Mouse (Mus musculus) gastrocnemius, postnatal 36 days (tissue): ENCODE results near the gene Dst. TPM values are rescaled to one million over a fixed set of nuclear protein-coding genes. Genes with fewer than 3 reads are reported as not detected.

Experiments
- DNase-seq, 2 experiments: peaks; one replicate each; pipeline ENCODE4 v3.0.0; 2022
- intact Hi-C: fragments of 180-260 bp; cut with DNase I; formaldehyde crosslinking; loops from one replicate; pipeline ENCODE4 v1.15.1; 2025
- total RNA-seq, 2 experiments: library from RNA; stranded (reverse); gene quantifications; 2 replicates each; pipeline ENCODE4 v1.2.3; 2021

The Dst gene
- total RNA-seq, 2 experiments from 2014 or later, result 215 to 242 TPM

- intact Hi-C loops, result no loop called here
- peak; percentile 37 to 64 for DNase-seq
Observed at GRCm38 (mm10) chr1:34120066-34120465, 212.0 kb downstream of the Dst start.

DNA sequence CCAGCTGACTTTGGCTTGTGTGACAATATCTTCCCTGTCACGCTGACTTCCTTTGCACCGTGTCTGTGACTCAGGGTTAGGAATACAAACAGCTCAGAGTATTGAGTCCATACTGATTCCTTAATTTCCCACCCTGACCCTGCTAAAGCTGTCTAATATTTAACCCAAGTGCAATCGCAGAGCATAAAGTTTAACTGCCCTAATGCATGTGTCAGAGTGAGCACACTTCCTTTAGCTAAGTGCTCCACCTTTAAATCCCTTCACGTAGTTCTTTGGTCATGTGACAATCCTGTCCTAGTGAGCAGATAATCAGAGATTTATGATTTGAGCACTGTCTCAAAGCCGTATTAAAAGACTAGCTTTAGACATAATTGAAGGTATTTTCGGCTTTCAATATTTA, 212.6 kb downstream of the Dst start:
- intact Hi-C loops, result no loop called here
- no peak for DNase-seq

DNA sequence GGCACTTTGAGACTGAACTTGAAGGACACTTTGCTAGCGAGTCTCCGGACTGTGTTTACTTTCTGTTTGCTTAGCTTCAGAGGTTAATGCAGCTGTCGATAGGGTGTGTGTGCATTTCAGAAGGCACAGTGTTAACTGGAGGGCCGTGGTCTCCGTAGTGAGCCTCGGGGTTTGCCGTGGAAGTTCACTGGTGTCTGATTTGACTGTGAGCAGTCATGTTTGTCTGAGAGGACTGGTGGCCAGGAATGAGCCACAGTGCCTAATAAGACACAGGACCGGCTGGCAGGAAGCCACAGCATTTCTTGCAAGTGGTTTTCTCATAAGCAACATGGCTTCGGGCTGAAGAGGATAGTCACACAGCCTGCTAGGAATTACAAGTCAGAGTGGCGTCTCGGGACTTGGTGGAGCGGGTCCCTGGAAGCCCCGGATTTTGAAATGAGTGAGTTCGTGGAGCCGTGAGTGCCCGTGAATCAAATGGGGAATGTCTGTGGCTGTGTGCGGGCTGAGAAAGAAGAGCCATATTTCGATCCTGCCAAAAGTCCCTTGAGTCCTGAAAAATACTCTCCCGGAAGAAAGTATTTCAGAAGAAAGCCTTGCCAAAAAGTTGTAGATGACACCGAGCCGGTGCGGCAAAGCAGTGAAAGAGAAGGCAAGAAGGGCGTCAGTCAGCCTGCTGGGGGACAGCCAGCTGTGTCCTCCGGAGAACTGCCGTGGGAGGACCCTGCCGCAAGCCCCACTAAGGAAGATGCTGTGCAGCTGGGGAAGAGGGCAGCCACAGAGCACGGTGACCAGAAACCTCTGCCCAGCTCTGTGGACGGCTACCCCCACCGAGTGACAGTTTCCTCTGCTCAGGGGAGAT, 213.4 kb downstream of the Dst start:
- intact Hi-C loops, result no loop called here
- peak; percentile 83 to 85 for DNase-seq

DNA sequence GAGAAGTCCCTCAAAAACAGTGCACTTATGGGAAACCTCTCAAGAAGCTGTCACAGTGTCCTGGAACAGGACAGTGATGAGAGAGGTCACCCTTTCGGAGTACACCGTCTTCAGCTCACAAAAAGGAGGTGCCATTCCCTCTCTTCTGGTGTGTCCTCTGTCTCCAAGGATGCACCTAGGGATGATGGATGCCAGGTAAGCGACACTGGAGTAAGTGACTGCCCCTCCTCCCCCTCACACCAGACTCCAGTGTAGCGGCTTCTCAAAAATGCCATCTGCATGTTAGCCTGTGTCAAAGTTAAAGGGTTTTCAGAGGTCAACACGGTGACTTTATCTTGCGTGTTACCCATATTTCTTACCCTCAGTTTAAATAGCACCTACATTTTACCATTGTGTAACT, 214.2 kb downstream of the Dst start:
- intact Hi-C loops, result no loop called here
- no peak for DNase-seq

- DNase-seq, result no peak
- intact Hi-C loops, result no loop called here
Observed at GRCm38 (mm10) chr1:34122905-34123304, 214.9 kb downstream of the Dst start.

DNA sequence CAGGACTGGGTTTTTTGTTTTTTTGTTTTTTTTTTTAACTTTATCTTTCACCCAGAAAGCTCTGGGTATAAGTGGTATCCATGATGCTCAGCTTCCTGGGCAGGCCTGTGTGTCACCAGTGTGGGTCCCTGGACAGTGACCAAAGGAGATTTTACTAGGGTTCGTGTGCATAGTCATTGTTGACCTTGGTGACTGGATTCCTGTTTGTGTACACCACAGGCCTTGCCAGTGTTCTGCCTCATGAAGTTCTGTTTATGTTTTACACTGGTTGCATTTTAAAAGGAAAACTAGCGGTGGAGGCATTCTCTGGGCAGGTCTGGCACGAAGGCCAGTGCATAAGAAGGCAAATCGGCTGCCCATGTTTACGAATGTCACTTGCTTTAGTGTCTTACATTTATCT, 215.3 kb downstream of the Dst start:
- intact Hi-C loops, result no loop called here
- no peak for DNase-seq

DNA sequence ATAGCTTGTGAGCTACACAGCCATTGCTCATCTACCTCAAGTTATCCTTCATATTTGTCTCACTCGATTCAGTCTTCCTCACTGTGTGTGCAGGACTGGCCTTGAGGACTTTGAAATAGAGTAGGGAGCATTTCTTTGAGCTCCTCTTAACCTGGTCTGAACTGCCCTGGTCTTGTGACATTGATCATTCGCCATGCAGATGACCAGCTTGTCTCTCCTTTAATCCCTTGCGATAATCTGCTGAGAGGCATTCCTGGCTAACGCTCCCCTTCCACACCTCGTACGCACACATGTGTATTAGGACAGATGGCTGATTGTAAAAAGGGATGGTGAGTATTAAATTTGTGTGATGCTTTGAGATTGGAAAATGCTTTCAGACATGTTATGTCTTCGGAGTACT, 216.4 kb downstream of the Dst start:
- intact Hi-C loops, result no loop called here
- DNase-seq, result no peak

- no peak for DNase-seq
- intact Hi-C loops, result no loop called here
Observed at GRCm38 (mm10) chr1:34125148-34125547, 217.1 kb downstream of the Dst start.

- intact Hi-C loops, result no loop called here
- DNase-seq, result no peak
Observed at GRCm38 (mm10) chr1:34127714-34128474, 219.9 kb downstream of the Dst start.

DNA sequence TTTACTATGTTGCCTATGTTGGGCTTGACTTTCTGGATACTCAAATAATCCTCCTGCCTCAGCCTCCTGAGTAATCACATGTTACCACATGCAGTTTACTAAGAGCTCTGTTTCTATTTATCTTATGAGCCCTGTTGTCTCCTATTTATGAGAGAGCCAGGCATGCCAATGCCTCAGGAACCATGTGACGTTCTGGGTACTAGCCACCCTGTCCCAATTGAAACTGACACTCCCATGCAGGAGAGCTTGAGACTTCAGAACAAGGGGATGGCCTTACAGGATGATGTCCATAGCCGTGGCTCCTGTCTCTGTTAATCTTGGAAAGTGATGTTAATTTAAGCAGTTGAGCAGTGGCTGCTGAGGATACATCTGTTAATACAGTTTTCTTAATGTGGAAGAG, 220.8 kb downstream of the Dst start:
- DNase-seq, result no peak
- intact Hi-C loops, result no loop called here

GRCm38 (mm10) chr1:34129691-34130090, 221.7 kb downstream of the Dst start:
- no peak for DNase-seq
- intact Hi-C loops, result no loop called here

GRCm38 (mm10) chr1:34130804-34131203, 222.8 kb downstream of the Dst start:
- intact Hi-C loops, result no loop called here

GRCm38 (mm10) chr1:34132875-34133274, 224.8 kb downstream of the Dst start:
- DNase-seq, result no peak
- intact Hi-C loops, result no loop called here

More at GRCm38 (mm10) chr1:34130804-34131203, 222.8 kb downstream of the Dst start:
- DNase-seq, result no peak

DNA sequence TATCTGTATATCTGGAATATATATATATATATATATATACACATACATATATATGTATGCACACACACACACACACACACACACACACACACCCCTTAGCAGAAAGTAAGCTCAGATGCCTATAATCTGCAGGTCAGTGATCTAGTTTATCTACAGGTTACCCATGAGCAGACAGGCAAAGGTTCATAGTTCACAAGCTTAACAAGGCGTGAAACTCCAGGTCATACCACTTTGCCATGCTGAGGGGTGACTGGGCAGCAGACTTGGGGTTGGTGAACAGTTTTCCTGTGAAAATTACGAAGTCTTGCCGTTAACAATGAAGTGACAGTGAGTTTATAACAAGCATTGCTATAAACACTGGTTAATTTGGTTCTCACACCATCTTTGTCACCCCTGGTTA, 227.5 kb downstream of the Dst start:
- intact Hi-C loops, result no loop called here
- no peak for DNase-seq

DNA sequence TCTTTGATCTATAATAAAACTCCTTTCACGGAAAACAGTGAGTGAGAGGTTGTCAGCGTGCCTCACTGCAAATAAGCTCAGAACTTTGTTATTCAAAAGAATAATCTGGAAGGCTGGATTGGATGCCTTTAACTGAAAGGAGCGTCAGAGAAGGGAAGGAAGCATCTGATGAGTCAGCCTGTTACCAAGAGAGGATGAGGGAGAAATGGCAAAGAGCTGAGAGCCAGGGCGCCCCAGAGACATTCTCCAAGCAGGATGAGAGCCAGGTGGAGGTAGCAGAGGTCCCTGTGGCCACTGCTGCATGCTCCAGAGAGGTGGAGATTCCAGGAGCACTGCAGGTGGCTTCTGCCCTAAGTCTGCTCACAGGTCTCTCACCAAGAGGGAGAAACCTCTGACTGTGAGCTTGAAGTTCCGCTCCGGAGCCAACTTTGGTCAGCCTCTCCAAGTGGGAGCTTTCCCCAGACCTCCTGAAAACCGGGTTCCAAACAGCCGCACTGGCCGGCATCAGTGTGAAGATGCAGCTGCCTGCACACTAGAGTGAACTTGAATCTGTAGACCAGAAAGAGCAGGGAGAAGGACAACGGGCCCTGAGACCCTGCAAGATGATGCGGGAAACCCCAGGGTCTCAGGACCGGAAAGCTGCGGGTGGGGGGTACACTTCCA, 231.3 kb downstream of the Dst start:
- intact Hi-C loops, result no loop called here
- no peak for DNase-seq

GRCm38 (mm10) chr1:34139871-34140471, 231.9 kb downstream of the Dst start:
- intact Hi-C loops, result no loop called here
- no peak for DNase-seq

GRCm38 (mm10) chr1:34140686-34141085, 232.7 kb downstream of the Dst start:
- no peak for DNase-seq
- intact Hi-C loops, result no loop called here

- no peak for DNase-seq
- intact Hi-C loops, result no loop called here
Observed at GRCm38 (mm10) chr1:34142951-34143580, 235.0 kb downstream of the Dst start.

DNA sequence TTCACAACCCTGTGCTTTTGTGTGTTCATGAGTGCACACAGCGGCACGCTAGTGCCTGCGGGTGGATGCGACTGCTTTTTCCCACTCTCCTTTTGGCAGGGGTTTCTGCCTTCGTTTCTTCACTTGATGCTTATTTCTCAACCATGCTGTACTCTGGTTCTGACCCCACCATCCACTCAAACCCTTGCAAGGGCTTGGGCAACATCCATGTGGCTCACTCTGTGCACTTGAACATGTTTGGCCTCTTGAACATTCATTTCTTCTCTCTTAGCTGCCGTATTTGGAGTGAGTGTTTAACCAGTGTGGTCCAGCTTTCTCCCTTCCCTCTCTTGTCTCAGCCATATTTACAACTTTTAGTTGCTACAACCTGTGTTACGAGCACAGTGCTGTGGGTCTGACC, 236.8 kb downstream of the Dst start:
- no peak for DNase-seq
- intact Hi-C loops, result no loop called here

DNA sequence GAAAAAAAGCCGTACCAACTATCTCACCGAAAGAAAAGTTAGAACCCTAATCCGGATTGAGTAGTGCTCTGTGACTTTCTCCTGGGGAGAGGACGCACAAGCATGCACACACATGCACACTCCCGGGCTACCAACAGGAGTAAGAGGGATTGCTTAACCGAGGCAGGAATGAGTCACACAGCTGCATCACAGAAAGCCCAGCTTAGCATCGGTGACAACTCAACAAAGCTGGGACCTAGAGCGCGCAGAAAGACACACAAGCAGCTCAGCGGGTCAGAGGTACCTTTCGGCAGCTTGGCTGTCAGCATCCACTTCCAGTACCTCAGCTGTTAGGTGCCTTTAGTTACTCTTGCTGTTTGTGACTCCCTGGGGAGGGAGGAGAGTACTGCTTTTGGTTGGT, 240.0 kb downstream of the Dst start:
- DNase-seq, result no peak
- intact Hi-C loops, result no loop called here
